Mouse (Mus musculus) ES-E14 (cell line): ENCODE measurements around the gene Ocel1. TPM values are rescaled to one million over a fixed set of nuclear protein-coding genes. Genes with fewer than 3 reads are reported as not detected.

ENCODE experiments used
- DNase-seq: peaks from one replicate; pipeline ENCODE4 v3.0.0-alpha.2; 2013; ENCODE audit warnings: low read depth, low spot score
- H3K27ac ChIP-seq: 2 replicates; pipeline ENCODE4 v1.5.1; 2012; ENCODE audit warnings: low read depth, mild to moderate bottlenecking, low read length, moderate library complexity, mixed read lengths; ENCODE audit not compliant: poor library complexity, insufficient read depth, severe bottlenecking
- H3K36me3 ChIP-seq: 2 replicates; pipeline ENCODE4 v1.6.1; 2012; ENCODE audit warnings: mild to moderate bottlenecking, low read length, moderate library complexity, mixed read lengths; ENCODE audit not compliant: control insufficient read depth, poor library complexity, insufficient read depth, severe bottlenecking
- H3K4me1 ChIP-seq, 2 experiments: fragments of 150-350 bp in 1 of 2; sonication (generic) in 1 of 2; 2 replicates each; pipeline ENCODE4 v1.6.1; 2012; ENCODE audit warnings: low read length in 2 of 2, mild to moderate bottlenecking in 1 of 2, mixed read lengths in 1 of 2; ENCODE audit not compliant: control insufficient read depth in 2 of 2, insufficient read depth in 2 of 2, poor library complexity in 1 of 2
- H3K4me3 ChIP-seq, 2 experiments: fragments of 150-350 bp in 1 of 2; sonication (generic) in 1 of 2; 2 replicates each; pipeline ENCODE4 v1.5.1; 2012; ENCODE audit warnings: low read length in 2 of 2, low read depth in 1 of 2, mild to moderate bottlenecking in 1 of 2, mixed read lengths in 1 of 2; ENCODE audit not compliant: insufficient read depth in 1 of 2, poor library complexity in 1 of 2, severe bottlenecking in 1 of 2
- H3K9ac ChIP-seq: 2 replicates; pipeline ENCODE4 v1.6.1; 2012; ENCODE audit warnings: low read depth, mild to moderate bottlenecking, low read length, mixed read lengths; ENCODE audit not compliant: poor library complexity, insufficient read depth, severe bottlenecking
- H3K9me3 ChIP-seq: fragments of 150-350 bp; sonication (generic); 2 replicates; pipeline ENCODE4 v1.6.1; 2012; ENCODE audit warnings: low read depth, mild to moderate bottlenecking, low read length; ENCODE audit not compliant: control insufficient read depth, insufficient read depth
- CHD2 ChIP-seq: IDR thresholded peaks from 2 replicates; pipeline ENCODE4 v1.6.1; 2014; ENCODE audit warnings: mild to moderate bottlenecking, low read depth, low read length, inconsistent platforms
- HCFC1 ChIP-seq: IDR thresholded peaks from 2 replicates; pipeline ENCODE4 v1.6.1; 2012; ENCODE audit warnings: low read length, inconsistent platforms, borderline replicate concordance; ENCODE audit not compliant: insufficient read depth
- MAFK ChIP-seq: IDR thresholded peaks from 2 replicates; pipeline ENCODE4 v1.6.1; 2014; ENCODE audit warnings: mild to moderate bottlenecking, low read depth, low read length, inconsistent platforms; ENCODE audit not compliant: insufficient read depth
- ZC3H11A ChIP-seq: IDR thresholded peaks from 2 replicates; pipeline ENCODE4 v1.6.1; 2012; ENCODE audit warnings: low read depth, mild to moderate bottlenecking, inconsistent platforms, low read length, borderline replicate concordance
- ZNF384 ChIP-seq: IDR thresholded peaks from 2 replicates; pipeline ENCODE4 v1.6.1; 2012; ENCODE audit warnings: low read depth, low read length, inconsistent platforms
- in situ Hi-C, 2 experiments: fragments of 600-800 bp; cut with MboI; formaldehyde crosslinking; loops; one replicate each; pipeline ENCODE4 v1.15.1; 2025; ENCODE audit warnings: low sequenced_read_pairs in 2 of 2, inconsistent platforms in 1 of 2; ENCODE audit not compliant: unreplicated experiment in 2 of 2
- total RNA-seq: library from RNA; depleted of rRNA; stranded (reverse); fragments of 300-350 nt; gene quantifications from 2 replicates; pipeline ENCODE4 v1.2.3, GENCODE M21; 2012; rRNA removed

Ocel1 gene
- total RNA-seq, 1 experiment: 7.4 TPM

GRCm38 (mm10) chr8:71411535-71412273 lies 40.6 kb downstream of the Ocel1 start:
- TF ChIP-seq HCFC1 (no peak), ZNF384 (no peak), CHD2 (no peak), MAFK (no peak), ZC3H11A (no peak)
- in situ Hi-C loops: no loop called here
- no peak for DNase-seq
- H3K36me3 ChIP-seq: peaks cover 25% of the 10 kb centered on the region
- no peak overlapping the region for H3K4me3 ChIP-seq
- no peak overlapping the region for H3K27ac ChIP-seq
- no peak overlapping the region for H3K9ac ChIP-seq
- H3K4me1 ChIP-seq: peaks cover 2 to 6% of the 10 kb centered on the region in 2 experiments; a peak in 1 of 4 replicates
- H3K9me3 ChIP-seq: no peaks in the 10 kb centered on the region

DNA sequence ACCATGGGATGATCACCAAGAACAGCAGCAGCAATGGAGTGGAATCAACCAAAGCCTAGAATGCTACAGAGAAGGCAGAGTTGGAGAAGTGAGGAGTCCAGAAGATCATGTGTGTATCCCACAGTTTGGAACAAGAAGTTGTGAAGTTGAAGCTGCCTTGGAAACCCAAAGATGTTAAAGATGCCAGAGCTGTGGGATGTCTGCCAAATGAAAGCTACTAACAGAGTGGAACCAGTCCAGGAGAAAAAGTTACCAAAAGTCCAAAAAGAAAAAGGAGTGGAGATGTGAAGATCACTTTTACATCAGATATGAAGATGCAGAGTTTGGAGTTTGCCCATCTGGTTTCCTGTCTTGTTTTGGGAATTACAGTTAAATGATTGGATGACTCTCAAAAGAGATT lies 51.0 kb downstream of the Ocel1 start:
- no peak overlapping the region for H3K9ac ChIP-seq
- in situ Hi-C loops: no loop called here
- H3K4me1 ChIP-seq: no peaks in the 10 kb centered on the region
- TF ChIP-seq CHD2 (no peak), ZC3H11A (no peak), MAFK (no peak), HCFC1 (no peak)
- no peak overlapping the region for H3K4me3 ChIP-seq
- no peaks in the 10 kb centered on the region for H3K36me3 ChIP-seq
- no peaks in the 10 kb centered on the region for H3K9me3 ChIP-seq
- no peak for DNase-seq
- H3K27ac ChIP-seq: no peak overlapping the region

Other genes starting within 250 kb of the Ocel1 start
- gene Myo9b, start 98.6 kb upstream of the Ocel1 start, total RNA-seq: 32.1 and 36.1 TPM in 2 replicates
- gene Haus8, start 98.4 kb upstream of the Ocel1 start, total RNA-seq: 26.3 and 39.3 TPM in 2 replicates
- 112 and 144 TPM in 2 replicates for gene Use1, start 4.5 kb upstream of the Ocel1 start, total RNA-seq
- gene Nr2f6, start 10.7 kb downstream of the Ocel1 start, total RNA-seq: 52.8 and 63.1 TPM in 2 replicates
- gene Ushbp1, start 24.5 kb downstream of the Ocel1 start, total RNA-seq: 2.0 and 2.4 TPM in 2 replicates
- gene Babam1, start 25.6 kb downstream of the Ocel1 start, total RNA-seq: 40.7 and 47.4 TPM in 2 replicates
- 28.9 and 44.5 TPM in 2 replicates for gene Ankle1, start 34.7 kb downstream of the Ocel1 start, total RNA-seq
- 11.7 and 12.2 TPM in 2 replicates for gene Abhd8, start 92.4 kb downstream of the Ocel1 start, total RNA-seq
- 135 and 148 TPM in 2 replicates for gene Mrpl34, start 93.7 kb downstream of the Ocel1 start, total RNA-seq
- gene Dda1, start 97.9 kb downstream of the Ocel1 start, total RNA-seq: 60.5 and 65.1 TPM in 2 replicates
- gene Ano8, start 114.7 kb downstream of the Ocel1 start, total RNA-seq: 10.6 and 22.3 TPM in 2 replicates
- 60.4 and 63.8 TPM in 2 replicates for gene Gtpbp3, start 116.8 kb downstream of the Ocel1 start, total RNA-seq
- gene Plvap, start 140.5 kb downstream of the Ocel1 start, total RNA-seq: 2.0 and 2.5 TPM in 2 replicates
- gene Ccdc194, start 154.4 kb downstream of the Ocel1 start, total RNA-seq: 2.4 and 2.6 TPM in 2 replicates
- gene Bst2, start 166.2 kb downstream of the Ocel1 start, total RNA-seq: 135 and 207 TPM in 2 replicates
- gene Mvb12a, start 171.6 kb downstream of the Ocel1 start, total RNA-seq: 50.4 and 58.8 TPM in 2 replicates
- 0.18 and 0.58 TPM in 2 replicates for gene Tmem221, start 187.6 kb downstream of the Ocel1 start, total RNA-seq
- gene Nxnl1, start 195.3 kb downstream of the Ocel1 start, total RNA-seq: not detected in 2 replicates
- gene Slc27a1, start 197.6 kb downstream of the Ocel1 start, total RNA-seq: 24.5 and 45.9 TPM in 2 replicates
- gene Pgls, start 220.9 kb downstream of the Ocel1 start, total RNA-seq: 95.6 and 124 TPM in 2 replicates
- 9.0 and 15.2 TPM in 2 replicates for gene Fam129c, start 226.3 kb downstream of the Ocel1 start, total RNA-seq
- 126 and 186 TPM in 2 replicates for gene Colgalt1, start 239.7 kb downstream of the Ocel1 start, total RNA-seq